Mouse (Mus musculus) C2C12 (cell line): ENCODE results near the gene Ubac2. TPM values are rescaled to one million over a fixed set of nuclear protein-coding genes. Genes with fewer than 3 reads are reported as not detected.
A peak's percentile ranks its signal among the peaks of the same experiment; 100 is the strongest.

Experiments used
- H3K27me3 ChIP-seq: one replicate; pipeline ENCODE4 v1.6.1; 2011; ENCODE audit not compliant: control insufficient read depth, insufficient read depth, insufficient read length
- H3K36me3 ChIP-seq: one replicate; pipeline ENCODE4 v1.6.1; 2011; ENCODE audit not compliant: control insufficient read depth, insufficient read depth
- H3K4me3 ChIP-seq: one replicate; pipeline ENCODE4 v1.5.1; 2011; ENCODE audit warnings: mild to moderate bottlenecking, control low read depth; ENCODE audit not compliant: poor library complexity, insufficient read depth, severe bottlenecking
- H3K79me2 ChIP-seq: one replicate; pipeline ENCODE4 v1.6.1; 2011; ENCODE audit not compliant: control insufficient read depth, insufficient read depth
- H3K79me3 ChIP-seq: one replicate; pipeline ENCODE4 v1.6.1; 2011; ENCODE audit warnings: low read depth, control low read depth
- H3ac ChIP-seq: one replicate; pipeline ENCODE3; 2011; ENCODE audit warnings: low read depth; ENCODE audit not compliant: control insufficient read depth, insufficient read length
- CEBPB ChIP-seq: IDR thresholded peaks from one replicate; pipeline ENCODE4 v1.6.1; 2011; ENCODE audit warnings: low read depth, mild to moderate bottlenecking, control low read depth, moderate library complexity
- CTCF ChIP-seq: IDR thresholded peaks from one replicate; pipeline ENCODE4 v1.5.1; 2011; ENCODE audit not compliant: control insufficient read depth, insufficient read depth, insufficient read length
- FOSL1 ChIP-seq: IDR thresholded peaks from one replicate; pipeline ENCODE4 v1.8.0; 2011; ENCODE audit warnings: mild to moderate bottlenecking, low read length; ENCODE audit not compliant: poor library complexity, insufficient read depth, severe bottlenecking
- MAX ChIP-seq: IDR thresholded peaks from one replicate; pipeline ENCODE4 v1.6.1; 2011; ENCODE audit warnings: mild to moderate bottlenecking, control low read depth
- MYOD1 ChIP-seq: IDR thresholded peaks from one replicate; pipeline ENCODE4 v1.6.1; 2011; ENCODE audit warnings: low read depth; ENCODE audit not compliant: control insufficient read depth, insufficient read length
- MYOG ChIP-seq: IDR thresholded peaks from one replicate; pipeline ENCODE4 v1.6.1; 2011; ENCODE audit not compliant: control insufficient read depth, insufficient read length; ENCODE audit errors: extremely low read depth
- USF1 ChIP-seq: IDR thresholded peaks from one replicate; pipeline ENCODE4 v1.6.1; 2011; ENCODE audit warnings: low read depth, mild to moderate bottlenecking, control low read depth, moderate library complexity
- polyA plus RNA-seq: library from polyadenylated mRNA; unstranded; fragments of >200 nt; fragmentation: generic; extraction: Trizol; gene quantifications from one replicate; pipeline ENCODE4 v1.2.1, GENCODE M21; 2012; ENCODE audit warnings: missing spikeins

Gene Ubac2
- polyA plus RNA-seq, 1 experiment = 37.8 TPM

DNA sequence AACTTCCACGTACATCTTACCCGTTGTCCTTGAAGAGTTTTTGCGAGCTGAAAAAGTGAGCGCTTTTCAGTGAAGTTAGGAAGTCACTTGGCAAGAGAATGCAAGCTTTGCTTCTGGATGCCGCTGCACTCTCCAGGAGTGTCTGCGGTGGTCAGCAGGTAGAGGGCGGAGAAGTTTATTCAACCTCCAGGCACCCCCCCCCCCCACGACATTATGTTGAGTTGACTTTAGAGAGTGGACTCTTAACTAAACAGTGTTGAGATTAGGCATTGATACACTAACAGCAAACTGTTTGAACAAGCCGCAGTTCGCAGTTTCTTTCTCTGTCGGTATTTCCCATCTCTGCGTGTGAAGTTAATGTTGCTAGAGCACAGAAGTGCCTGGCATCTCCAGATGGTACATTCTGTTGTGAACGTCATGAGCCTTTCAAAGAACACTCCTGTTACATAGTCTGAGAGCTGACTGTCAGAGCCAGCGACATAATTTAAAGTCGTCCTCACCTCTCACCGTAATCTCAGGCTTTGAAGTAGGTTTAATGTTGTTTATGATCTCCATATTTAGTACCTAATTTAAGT is 933 bp downstream of the Ubac2 start:
- H3K79me2 ChIP-seq = peaks cover 54% of the 10 kb centered on the region
- no peaks in the 10 kb centered on the region for H3K27me3 ChIP-seq
- peak overlapping the region; percentile 93 for H3K4me3 ChIP-seq
- peak overlapping the region; percentile 96 for H3ac ChIP-seq
- no peaks in the 10 kb centered on the region for H3K36me3 ChIP-seq
- H3K79me3 ChIP-seq = peaks cover 20% of the 10 kb centered on the region
- no peak for TF ChIP-seq USF1
- no peak for TF ChIP-seq CTCF
- no peak for TF ChIP-seq MYOD1
- TF ChIP-seq FOSL1 = no peak
- no peak for TF ChIP-seq MAX
- no peak for TF ChIP-seq MYOG
- TF ChIP-seq CEBPB = no peak

DNA sequence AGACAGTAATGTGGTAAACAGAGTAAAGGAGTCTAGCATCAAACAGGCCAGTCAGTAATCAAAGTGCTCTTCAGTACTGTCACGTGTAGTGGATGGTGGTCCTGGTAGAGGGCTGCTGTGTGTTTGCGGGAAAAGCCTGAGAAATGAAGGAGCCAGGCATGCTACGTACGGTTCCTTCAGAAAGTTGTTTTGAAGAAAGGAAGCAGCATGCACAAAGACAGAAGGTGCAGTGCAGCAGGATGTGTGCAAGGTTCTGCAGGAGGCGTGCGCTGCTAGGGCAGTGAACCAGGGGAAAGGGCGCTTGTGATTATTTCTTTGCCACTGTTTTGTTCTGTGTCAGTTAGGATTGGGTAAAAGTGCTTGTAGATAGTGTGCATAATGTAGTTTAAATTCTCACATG is 2.8 kb downstream of the Ubac2 start:
- peaks cover 71% of the 10 kb centered on the region for H3K79me2 ChIP-seq
- H3K79me3 ChIP-seq = peaks cover 25% of the 10 kb centered on the region
- H3K4me3 ChIP-seq = no peak overlapping the region
- TF ChIP-seq MYOG (no peak), MAX (no peak)
- no peaks in the 10 kb centered on the region for H3K27me3 ChIP-seq
- no peak overlapping the region for H3ac ChIP-seq
- H3K36me3 ChIP-seq = no peaks in the 10 kb centered on the region

DNA sequence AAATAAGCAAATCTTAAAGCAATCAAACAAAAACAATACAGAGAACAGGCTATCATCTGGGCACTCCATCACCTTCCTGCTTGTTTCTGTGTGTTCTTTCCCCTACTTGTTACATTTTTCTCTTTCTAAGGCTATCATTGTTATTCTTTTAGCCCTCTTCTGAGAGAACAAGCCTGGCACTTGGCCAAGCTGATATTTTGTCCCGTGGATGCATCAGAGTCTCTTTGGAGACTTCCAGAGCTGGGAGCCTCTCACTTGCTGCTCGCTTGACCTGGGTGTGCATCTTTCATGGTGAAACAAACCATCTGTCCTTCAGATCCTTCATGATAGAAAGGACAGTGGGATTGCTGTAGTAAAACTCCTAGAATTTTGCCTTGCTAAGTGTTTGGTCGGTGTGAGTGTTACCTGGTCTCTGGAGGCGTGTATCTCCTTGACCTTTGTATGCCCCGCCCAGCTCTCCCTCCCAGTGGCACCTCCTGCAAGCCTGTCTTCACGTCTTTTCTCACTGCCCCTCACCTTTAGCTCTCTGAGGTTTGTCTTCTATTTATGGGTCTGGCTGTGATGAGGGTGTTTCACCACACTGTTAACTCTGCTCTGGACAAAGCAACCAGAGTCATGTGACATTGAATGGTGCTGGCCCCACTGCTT is 5.9 kb downstream of the Ubac2 start:
- Histone ChIP-seq H3K79me2 (peaks cover 87% of the 10 kb centered on the region), H3K4me3 (no peak overlapping the region), H3ac (no peak overlapping the region), H3K27me3 (no peaks in the 10 kb centered on the region), H3K36me3 (no peaks in the 10 kb centered on the region), H3K79me3 (peaks cover 32% of the 10 kb centered on the region)
- TF ChIP-seq USF1 (no peak), FOSL1 (no peak), CTCF (no peak), MAX (no peak), MYOG (no peak), CEBPB (no peak), MYOD1 (no peak)

DNA sequence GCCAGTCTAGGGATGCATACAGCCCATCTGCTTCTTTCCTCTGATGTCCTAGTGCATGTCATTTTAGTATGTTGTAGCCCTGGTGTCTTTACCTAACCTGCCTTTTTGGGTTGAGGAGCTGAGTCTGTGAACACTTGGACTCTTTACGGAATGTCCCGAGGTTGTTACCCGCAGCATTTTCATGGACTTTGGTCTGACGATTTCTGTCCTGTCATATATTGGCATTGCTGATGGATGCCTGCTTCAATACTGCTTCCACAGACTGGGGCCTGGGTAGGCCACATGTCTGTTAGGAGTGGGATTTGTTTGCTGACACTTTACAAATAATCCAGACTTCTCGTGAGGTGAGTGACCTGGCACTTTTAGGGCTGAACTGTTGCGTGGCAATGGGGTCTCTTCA is 15.3 kb downstream of the Ubac2 start:
- Histone ChIP-seq H3K4me3 (no peak overlapping the region), H3K79me3 (peaks cover 32% of the 10 kb centered on the region), H3K27me3 (no peaks in the 10 kb centered on the region), H3ac (no peak overlapping the region), H3K79me2 (peaks cover 91% of the 10 kb centered on the region), H3K36me3 (peaks cover 5% of the 10 kb centered on the region)
- TF ChIP-seq CEBPB = no peak
- no peak for TF ChIP-seq MYOG
- TF ChIP-seq MYOD1 = no peak
- no peak for TF ChIP-seq MAX
- TF ChIP-seq USF1 = no peak
- no peak for TF ChIP-seq FOSL1
- no peak for TF ChIP-seq CTCF

DNA sequence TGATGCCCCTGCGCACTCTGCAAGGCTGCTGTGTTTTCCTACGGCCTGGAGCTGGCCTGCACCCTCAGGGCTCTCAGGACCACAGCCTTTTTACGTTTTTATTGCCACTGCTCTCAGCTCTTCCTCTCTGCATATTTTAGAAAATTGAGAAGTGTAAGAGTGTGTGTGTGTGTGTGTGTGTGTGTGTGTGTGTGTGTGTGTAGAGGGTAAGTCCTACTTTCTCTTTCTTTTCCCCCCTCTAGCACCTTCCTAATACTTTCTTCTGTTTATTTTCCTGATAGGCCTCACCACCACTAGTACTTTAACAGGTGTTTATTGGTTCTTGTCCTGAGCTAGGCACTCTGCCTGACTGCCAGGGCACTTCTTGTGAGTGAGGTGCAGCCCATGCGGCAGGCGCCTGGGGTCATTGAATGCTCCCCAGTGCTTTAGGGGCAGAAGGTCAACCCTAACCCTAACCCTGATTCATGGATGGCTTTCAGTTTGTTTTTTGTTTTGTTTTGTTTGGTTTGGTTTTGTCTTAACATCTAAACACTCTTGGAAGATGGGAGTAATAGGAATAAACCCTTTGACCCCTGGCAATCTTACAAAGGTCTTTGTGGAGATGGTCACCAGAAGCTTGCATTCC is 16.2 kb downstream of the Ubac2 start:
- H3K4me3 ChIP-seq = no peak overlapping the region
- H3K79me3 ChIP-seq = peaks cover 35% of the 10 kb centered on the region
- TF ChIP-seq MYOG (no peak), CTCF (no peak), FOSL1 (no peak), CEBPB (no peak), USF1 (no peak), MAX (no peak), MYOD1 (no peak)
- H3ac ChIP-seq = no peak overlapping the region
- no peaks in the 10 kb centered on the region for H3K27me3 ChIP-seq
- peaks cover 5% of the 10 kb centered on the region for H3K36me3 ChIP-seq
- H3K79me2 ChIP-seq = peaks cover 96% of the 10 kb centered on the region

DNA sequence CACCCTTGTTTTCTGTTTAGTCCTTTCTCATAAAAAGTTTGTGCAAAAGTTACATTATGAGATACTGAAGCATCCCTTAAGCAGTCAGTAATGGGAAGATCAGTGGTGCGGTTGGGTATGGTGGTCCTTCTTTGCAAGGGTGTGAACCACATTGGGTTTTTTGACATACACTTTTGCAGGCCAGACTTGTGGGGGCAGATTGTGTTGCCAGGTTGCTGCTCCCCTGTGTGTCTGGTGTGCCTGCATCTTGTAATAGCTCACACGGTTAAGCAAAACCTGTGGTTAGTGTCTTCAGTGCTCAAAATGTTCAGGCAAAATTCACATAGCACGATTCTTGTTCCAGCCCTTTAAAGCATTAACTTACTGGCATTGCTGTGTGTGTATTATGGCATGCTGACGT is 16.9 kb downstream of the Ubac2 start:
- peaks cover 5% of the 10 kb centered on the region for H3K36me3 ChIP-seq
- TF ChIP-seq MYOG (no peak), CTCF (no peak), CEBPB (no peak), FOSL1 (no peak), MYOD1 (no peak)
- H3ac ChIP-seq = no peak overlapping the region
- H3K4me3 ChIP-seq = no peak overlapping the region
- H3K27me3 ChIP-seq = no peaks in the 10 kb centered on the region
- H3K79me3 ChIP-seq = peaks cover 34% of the 10 kb centered on the region
- peaks cover 97% of the 10 kb centered on the region for H3K79me2 ChIP-seq
